Mouse (Mus musculus) MEL-GATA-1-ER (cell line): ENCODE measurements around the gene Reep6.

Experiments used
- DNase-seq: peaks from one replicate; pipeline ENCODE4 v3.0.0-alpha.2; 2012; ENCODE audit warnings: low read depth; ENCODE audit errors: extremely low read depth

Gene Reep6

DNA sequence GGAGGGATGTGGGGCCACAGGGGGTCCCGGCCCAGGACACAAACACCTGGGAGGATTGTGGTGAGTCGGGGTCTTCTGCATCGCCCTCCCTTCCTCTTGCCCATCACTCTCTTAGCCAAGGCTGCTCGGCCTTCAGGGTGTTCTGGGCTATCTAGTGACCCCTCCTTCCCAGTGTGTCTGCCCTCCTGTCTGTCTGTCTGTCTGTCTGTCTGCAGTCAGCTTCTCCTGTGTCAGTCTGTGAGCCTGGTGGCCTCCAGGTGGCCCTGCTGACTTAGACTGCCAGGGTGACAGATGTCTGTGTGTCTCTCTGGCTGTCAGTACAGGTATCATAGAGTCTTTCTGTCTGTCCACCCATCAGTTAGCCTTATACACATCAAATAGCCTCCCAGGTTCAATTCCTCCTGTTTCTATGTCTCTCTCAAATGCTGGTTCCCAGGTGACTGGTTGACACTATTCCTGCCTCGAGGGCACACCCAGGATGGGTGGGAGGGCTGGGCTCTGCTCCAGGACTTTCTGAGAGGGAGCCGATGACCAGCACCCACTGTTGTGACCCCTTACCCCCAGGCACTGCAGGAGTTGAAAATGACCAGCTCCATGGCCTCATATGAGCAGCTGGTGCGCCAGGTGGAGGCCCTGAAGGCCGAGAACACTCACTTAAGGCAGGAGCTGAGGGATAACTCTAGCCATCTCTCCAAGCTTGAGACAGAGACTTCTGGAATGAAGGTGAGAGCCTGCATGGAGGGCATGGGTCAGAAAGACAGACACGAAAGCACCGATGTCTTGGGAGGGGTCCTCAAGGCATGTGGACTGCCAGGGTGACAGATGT, 28.3 kb upstream of the Reep6 start:
- no peak for DNase-seq

DNA sequence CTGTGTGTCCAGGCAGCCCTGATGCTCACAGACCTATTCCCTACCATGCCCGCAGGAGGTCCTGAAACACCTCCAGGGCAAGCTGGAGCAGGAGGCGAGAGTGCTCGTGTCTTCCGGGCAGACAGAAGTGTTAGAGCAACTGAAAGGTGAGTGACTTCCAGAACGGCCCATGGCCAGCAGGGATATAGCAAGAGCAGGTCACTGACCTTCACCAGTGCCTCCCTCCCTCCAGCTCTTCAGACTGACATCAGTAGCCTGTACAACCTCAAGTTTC, 27.7 kb upstream of the Reep6 start:
- DNase-seq: no peak

DNA sequence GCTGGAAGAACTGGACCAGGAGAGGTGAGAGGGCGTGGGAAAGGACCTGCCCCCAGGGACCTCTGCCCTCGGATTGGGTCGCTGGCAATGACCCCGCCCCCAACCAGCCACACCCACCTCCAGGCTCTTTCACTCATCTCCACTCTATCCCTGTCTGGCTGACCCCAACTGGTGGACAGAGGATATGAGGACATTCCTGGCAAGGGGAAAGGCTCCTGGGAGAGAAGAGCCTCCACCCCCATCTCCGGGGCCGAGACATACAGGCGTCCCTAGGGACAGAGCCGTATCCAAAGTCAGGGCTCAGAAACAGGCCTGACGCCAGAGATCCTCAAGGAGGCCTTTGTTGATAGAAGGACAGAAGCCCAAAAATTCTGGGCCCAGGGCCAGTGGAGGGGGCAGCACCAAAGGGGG, 27.3 kb upstream of the Reep6 start:
- no peak for DNase-seq

DNA sequence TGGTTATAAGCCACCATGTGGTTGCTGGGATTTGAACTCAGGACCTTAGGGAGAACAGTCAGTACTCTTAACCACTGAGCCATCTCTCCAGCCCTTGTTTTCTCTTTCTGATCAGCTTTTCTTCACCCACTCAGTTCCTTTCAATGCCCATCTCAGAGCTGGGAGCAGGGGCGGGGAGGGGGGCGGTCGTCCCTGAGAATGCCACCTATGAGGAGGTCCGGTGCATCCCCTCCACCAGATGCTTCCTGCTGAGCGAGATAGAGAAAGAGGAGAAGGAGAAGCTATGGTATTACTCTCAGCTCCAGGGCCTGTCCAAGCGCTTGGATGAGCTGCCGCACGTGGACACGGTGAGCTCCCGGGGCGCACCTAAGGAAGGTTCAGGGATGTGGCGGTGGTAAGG, 25.3 kb upstream of the Reep6 start:
- DNase-seq: peak; percentile 68

DNA sequence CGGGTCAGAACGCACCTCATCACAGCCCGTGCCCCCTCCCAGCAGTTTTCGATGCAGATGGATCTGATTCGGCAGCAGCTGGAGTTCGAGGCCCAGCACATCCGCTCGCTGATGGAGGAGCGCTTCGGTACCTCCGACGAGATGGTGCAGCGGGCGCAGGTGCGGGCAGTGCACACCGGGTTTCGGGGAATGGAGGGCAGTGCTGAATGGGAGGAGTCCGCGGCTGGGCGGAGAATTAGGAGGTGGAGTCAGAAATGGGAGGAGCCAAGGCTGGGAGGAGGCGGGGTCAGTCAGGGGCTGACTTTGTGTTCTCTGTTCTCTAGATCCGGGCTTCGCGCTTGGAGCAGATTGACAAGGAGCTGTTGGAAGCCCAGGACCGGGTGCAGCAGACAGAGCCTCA, 24.9 kb upstream of the Reep6 start:
- peak; percentile 63 for DNase-seq

DNA sequence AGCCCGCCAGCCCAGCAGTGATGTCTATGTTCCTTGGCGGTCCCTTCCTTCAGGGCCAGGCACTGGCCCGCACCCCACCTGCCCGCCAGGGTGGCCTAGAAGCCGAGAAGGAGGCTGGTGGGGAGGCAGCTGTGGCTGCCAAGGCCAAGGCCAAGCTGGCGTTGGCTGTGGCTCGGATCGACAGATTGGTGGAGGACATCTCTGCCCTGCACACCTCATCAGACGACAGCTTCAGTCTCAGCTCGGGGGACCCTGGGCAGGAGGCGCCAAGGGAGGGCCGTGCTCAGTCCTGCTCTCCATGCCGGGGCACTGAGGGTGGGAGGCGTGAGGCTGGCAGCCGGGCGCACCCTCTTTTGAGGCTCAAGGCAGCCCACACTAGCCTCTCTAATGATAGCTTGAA, 18.2 kb upstream of the Reep6 start:
- DNase-seq: no peak

DNA sequence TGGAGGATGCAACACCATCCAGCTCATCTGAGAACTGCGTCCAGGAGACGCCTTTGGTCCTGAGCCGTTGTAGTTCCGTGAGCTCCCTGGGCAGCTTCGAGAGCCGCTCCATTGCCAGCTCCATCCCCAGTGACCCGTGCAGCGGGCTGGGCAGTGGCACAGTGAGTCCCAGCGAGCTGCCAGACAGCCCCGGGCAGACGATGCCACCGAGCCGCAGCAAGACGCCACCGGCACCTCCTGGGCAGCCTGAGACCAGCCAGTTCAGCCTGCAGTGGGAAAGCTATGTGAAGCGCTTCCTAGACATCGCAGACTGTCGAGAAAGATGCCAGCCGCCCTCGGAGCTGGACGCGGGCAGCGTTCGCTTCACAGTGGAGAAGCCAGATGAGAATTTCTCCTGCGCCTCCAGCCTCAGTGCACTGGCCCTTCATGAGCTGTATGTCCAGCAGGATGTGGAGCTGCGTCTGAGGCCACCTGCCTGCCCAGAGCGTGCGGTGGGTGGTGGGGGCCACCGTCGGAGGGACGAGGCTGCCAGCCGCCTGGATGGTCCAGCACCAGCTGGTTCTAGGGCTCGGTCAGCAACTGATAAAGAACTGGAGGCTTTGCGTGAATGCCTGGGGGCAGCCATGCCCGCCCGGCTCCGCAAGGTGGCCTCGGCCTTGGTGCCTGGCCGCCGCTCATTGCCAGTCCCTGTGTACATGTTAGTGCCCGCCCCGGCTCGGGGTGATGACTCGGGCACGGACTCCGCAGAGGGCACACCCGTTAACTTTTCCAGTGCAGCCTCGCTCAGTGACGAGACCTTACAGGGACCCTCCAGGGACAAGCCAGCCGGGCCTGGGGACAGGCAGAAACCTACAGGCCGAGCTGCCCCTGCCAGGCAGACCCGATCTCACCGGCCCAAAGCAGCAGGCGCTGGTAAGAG, 16.9 kb upstream of the Reep6 start:
- no peak for DNase-seq

DNA sequence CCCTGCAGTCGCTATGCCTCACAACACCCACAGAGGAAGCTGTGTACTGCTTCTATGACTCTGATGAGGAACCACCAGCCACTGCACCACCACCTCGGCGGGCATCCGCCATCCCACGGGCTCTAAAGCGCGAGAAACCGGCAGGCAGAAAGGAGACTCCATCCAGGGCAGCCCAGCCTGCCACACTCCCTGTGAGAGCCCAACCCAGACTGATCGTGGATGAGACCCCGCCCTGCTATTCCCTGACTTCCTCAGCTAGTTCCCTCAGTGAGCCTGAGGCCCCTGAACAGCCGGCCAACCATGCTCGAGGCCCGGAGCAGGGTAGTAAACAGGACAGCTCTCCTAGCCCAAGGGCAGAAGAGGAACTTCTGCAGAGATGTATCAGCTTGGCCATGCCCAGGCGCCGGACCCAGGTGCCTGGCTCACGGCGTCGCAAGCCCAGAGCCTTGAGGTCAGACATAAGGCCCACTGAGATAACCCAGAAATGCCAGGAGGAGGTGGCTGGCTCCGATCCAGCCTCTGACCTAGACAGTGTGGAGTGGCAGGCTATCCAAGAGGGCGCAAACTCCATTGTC, 16.0 kb upstream of the Reep6 start:
- DNase-seq: no peak

DNA sequence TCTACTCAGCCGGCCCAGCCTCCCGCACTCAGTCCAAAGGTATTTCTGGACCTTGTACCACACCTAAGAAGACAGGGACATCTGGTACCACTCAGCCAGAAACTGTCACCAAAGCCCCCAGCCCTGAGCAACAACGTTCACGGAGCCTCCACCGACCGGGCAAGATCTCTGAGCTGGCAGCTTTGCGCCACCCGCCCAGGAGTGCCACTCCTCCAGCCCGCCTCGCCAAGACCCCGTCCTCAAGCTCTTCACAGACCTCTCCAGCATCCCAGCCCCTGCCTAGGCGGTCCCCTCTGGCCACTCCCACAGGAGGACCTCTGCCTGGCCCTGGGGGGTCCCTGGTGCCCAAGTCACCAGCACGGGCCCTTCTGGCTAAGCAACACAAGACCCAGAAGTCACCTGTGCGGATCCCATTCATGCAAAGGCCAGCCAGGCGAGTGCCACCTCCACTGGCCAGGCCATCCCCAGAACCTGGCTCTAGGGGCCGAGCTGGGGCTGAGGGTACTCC, 15.2 kb upstream of the Reep6 start:
- DNase-seq: no peak

DNA sequence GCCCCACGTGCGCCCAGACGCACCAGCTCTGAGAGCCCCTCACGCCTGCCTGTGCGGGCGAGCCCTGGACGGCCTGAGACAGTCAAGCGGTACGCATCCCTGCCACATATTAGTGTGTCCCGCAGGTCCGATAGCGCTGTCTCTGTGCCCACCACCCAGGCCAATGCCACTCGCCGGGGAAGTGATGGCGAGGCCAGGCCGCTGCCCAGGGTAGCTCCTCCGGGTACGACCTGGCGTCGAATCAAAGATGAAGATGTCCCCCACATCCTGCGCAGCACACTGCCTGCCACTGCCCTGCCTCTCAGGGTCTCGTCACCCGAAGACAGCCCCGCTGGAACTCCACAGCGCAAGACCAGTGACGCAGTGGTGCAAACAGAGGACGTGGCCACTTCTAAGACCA, 14.4 kb upstream of the Reep6 start:
- no peak for DNase-seq

DNA sequence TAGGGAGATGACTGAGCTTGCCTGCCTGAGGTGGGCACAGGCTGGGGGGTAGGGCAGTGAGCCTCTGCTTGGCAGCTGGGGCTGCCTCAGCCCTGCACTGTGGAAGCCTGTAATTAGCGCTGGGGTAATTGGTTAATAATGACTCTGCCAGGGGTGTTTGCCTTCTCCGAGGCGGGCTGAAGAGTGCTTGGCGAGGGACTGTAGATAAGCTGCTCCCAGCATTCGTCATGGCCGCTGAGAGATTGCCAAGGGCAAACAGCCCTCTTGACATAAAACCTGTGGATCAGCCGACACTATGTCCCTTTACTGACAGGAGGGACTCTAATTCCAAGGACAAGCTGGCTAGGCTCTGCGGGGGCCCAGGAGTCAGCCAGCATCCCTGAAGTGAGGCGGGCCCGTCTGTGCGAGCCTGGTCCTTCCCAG, 13.4 kb upstream of the Reep6 start:
- DNase-seq: no peak

DNA sequence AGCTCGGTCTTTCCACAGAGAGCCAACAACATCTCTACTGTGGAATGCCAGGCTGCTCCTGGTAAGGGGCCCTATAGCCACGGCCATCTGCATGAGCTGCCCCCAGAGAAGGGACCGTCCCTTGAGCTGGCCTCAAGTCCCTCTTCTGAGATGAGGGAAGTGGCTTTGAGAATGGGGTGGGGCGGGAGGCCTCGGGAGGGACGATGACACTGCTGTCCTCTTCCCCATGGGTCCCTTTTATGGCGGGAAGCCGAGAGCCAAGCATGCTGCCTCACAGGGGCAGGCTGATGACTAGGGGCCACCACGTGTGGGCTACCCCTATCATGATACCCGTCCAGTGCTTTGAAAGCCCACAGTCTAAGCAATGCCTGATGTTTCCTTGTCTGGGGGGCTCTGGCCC, 12.7 kb upstream of the Reep6 start:
- DNase-seq: no peak

DNA sequence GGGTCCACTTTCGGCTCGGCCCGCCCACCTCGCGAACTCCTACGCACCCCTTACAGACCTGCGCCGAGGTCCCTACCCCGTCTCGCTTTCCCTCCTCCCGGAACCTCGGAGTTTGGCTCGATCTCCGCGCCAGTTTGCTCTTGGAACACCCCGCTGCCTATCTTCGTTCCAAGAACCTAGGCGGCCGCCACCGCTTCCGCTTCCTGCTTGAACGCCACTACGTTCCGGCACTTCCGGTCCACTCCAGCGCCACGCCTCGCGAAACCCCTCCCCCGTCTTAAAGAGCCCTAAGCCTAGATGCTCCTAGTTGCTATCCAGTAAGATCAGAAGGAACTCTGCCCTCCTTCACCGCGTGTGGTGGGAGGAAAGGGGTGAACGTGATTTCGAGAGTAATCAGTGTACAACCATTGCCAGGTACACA, 9.4 kb upstream of the Reep6 start, which contains the start of gene 2310011J03Rik:
Gene 2310011J03Rik (minus strand): TSS at position 198 of the 421 bp plus-strand sequence.
- DNase-seq: peak; percentile 86

DNA sequence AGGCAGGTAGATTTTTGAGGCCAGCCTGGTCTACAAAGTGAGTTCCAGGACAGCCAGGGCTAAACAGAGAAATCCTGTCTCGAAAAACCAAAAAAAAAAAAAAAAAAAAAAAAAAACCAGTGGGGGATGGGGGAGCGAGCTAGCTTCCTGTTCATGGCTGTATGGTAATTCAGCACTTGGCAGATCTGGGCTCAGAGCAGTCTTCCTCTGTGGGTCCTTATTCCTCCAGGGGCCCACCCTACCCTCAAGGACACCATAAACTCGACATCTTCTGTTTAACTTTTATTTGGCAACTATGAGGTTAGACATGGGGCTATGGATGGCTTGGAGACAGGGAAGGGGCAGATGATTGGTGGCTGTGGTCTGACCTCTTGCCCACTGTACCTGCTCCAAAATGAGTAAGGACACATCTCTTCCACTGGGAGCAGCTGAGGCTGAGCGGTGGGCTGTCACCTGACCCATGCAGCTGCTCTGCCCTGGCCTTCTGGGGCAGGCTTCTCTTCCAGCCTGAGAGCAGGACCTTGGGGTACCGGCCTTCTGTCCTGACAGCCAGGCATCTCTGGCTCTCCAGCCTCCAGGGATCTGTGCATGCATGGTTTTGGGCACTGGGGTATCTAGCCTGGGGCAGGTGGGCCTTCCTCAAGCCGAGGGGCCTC, 8.6 kb upstream of the Reep6 start:
- DNase-seq: no peak

DNA sequence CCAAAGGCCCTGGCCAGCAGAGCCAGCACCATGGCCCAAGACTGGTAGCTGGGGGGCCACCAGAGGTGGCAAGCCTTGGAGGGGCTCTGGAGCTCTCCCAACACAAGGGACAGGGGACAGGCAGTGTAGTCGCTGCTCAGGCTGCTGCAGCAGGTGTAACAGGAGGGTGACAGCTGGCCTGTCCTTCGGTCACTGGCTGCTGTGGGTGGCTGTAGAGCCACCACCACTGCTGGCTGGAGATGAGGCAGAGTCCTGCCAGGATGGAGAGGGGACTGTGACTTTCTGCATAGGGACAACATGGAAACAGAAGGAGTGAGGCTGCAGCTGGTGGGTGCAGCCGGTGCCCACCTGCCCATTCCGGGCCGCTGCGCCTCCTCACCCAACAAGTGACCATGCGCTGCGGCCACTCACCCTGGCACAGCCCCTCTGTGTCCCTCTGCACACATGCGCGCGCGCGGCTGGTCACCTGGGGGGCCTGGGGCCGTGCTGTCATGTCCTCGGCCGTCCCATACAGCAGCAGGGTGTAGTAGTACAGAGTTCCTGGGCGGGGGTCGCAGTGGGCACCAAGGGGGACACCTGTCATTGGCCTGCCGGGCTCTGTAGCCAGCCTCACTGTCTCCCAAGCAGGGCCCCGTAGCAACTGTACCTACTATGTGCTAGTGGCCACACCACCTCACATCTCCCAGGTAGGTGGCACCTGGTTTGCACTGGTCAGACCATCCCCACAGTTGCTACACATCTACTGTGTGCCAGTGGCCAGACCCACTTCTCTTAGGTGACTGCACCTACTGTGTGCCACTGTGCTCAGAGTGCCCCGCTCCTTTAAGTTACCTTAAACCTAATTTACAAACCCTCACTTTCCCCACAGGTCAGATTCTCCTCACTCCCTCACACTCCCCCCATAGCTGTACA, 7.8 kb upstream of the Reep6 start:
- DNase-seq: no peak

DNA sequence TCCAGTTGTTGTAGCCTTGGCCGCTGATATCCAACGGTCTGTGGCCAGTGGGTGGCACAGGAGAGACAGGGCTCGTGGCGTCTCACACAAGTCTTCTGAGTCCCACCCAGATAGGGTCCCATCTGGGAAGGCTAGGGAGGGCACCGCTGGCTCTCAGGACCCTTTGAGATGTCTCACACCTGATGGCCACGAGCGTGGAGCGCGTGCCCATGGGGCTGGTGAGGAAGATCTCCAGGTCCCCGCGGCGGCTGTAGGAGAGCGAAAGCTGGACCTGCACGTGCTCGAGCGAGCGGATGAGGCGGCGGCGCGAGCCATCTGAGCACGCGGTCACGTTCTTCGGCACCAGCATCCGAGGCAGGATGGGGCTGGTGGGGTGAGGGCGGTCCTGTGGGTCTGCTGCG, 6.9 kb upstream of the Reep6 start:
- DNase-seq: no peak

DNA sequence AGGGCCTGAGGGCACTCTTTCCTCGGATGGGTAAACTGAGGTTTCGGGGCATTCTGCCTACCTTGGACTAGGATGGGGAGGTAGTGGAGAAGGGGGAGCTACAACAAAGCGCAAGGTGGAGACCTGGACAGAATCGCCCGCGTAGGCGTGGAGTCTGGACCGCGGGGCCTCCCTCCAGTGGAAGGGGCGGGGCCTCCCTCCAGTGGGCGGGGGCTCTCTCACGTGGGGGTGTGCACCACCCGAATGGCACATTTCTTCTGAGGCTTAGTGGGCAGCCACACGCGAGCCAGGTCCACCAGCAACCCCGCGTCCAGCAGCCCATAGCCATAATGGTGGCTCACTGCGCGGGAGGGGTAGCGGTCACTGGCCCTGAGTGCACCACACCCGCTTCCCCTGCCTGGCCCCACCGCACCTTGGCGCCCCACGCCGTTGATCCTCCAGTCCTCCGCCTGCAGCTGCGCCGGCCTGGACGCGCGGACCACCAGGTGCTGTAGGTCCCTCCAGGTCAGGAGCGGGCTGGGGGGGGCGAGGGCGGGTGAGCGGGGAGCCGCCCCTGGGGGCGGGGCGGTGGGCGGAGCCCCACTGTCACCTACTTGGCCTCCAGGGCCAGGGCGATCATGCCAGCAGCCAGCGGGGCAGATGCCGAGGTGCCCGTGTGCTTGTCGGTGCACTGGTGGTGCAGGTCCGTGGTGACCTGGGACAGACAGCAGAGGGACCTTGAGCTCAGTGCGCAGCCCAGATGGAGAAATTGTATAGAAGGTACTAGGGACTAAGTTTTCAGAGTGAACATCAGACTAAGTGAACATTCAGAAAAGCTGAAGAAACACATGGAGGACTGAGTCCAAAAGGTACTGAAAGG, 6.3 kb upstream of the Reep6 start:
- no peak for DNase-seq

DNA sequence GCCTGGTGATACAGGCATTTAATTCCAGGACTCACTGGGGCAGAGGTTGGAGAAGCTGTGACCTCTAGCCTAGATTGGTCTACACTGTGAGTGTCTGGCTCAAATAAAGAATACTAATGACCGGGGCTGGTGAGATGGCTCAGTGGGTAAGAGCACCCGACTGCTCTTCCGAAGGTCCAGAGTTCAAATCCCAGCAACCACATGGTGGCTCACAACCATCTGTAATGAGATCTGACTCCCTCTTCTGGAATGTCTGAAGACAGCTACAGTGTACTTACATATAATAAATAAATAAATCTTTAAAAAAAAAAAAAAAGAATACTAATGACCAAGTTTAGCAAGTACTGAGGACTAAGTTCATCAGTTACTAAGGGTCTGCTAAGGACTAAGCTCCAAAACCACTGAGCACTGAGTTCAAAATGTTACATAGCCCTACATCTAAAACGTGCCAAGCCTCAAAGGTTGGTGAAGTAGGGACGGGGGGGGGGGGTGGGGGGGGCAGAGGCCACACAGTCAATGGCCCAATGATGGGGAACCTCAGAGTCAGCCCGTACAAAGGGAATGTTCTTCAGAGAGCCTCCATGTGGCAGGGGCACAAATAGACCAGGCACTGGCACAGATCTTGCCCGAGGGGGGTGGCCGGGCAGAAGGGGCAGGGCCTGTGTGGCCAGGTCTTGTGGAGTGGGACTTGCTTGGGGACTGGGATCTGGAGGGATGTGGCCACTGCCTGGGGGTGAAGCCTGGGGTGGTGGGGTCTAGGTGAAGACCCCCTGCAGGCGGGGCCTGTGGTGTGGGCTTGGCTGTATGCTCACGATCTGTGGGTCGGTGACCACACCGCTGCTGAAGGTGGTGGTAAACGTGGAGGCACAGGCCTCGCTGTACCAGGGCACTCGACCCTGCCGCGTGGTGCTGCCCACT, 5.4 kb upstream of the Reep6 start:
- DNase-seq: peak; percentile 77
